Mouse (Mus musculus) layer of hippocampus, adult 11-12 months (tissue): ENCODE measurements around the gene Plxna4.

Experiments
- DNase-seq: peaks from one replicate; pipeline ENCODE4 v3.0.0; 2022; ENCODE audit warnings: low spot score

Gene Plxna4

GRCm38 (mm10) chr6:32472062-32472461 lies 115.9 kb downstream of the Plxna4 start:
- no peak for DNase-seq

GRCm38 (mm10) chr6:32471639-32472038 lies 116.4 kb downstream of the Plxna4 start:
- peak; percentile 64 for DNase-seq

GRCm38 (mm10) chr6:32469196-32469595 lies 118.8 kb downstream of the Plxna4 start:
- DNase-seq = no peak

GRCm38 (mm10) chr6:32465129-32465528 lies 122.9 kb downstream of the Plxna4 start:
- no peak for DNase-seq

- DNase-seq = no peak
Observed at GRCm38 (mm10) chr6:32464637-32465036, 123.4 kb downstream of the Plxna4 start.

GRCm38 (mm10) chr6:32464046-32464445 lies 123.9 kb downstream of the Plxna4 start:
- no peak for DNase-seq

GRCm38 (mm10) chr6:32460400-32460799 lies 127.6 kb downstream of the Plxna4 start:
- no peak for DNase-seq

- peak; percentile 49 for DNase-seq
Observed at GRCm38 (mm10) chr6:32456641-32457040, 131.4 kb downstream of the Plxna4 start.

- peak; percentile 31 for DNase-seq
Observed at GRCm38 (mm10) chr6:32451851-32452250, 136.1 kb downstream of the Plxna4 start.

- DNase-seq = no peak
Observed at GRCm38 (mm10) chr6:32449237-32449963, 138.6 kb downstream of the Plxna4 start.

GRCm38 (mm10) chr6:32448787-32449186 lies 139.2 kb downstream of the Plxna4 start:
- no peak for DNase-seq

- no peak for DNase-seq
Observed at GRCm38 (mm10) chr6:32446276-32446675, 141.7 kb downstream of the Plxna4 start.

- no peak for DNase-seq
Observed at GRCm38 (mm10) chr6:32445246-32445645, 142.7 kb downstream of the Plxna4 start.

- no peak for DNase-seq
Observed at GRCm38 (mm10) chr6:32444393-32444792, 143.6 kb downstream of the Plxna4 start.

- DNase-seq = no peak
Observed at GRCm38 (mm10) chr6:32443679-32444078, 144.3 kb downstream of the Plxna4 start.

- no peak for DNase-seq
Observed at GRCm38 (mm10) chr6:32439434-32439833, 148.6 kb downstream of the Plxna4 start.

- DNase-seq = peak; percentile 33
Observed at GRCm38 (mm10) chr6:32437219-32437618, 150.8 kb downstream of the Plxna4 start.

- DNase-seq = no peak
Observed at GRCm38 (mm10) chr6:32423124-32423523, 164.9 kb downstream of the Plxna4 start.

- no peak for DNase-seq
Observed at GRCm38 (mm10) chr6:32420610-32421009, 167.4 kb downstream of the Plxna4 start.

GRCm38 (mm10) chr6:32417351-32417750 lies 170.6 kb downstream of the Plxna4 start:
- no peak for DNase-seq

- no peak for DNase-seq
Observed at GRCm38 (mm10) chr6:32411325-32411724, 176.7 kb downstream of the Plxna4 start.

GRCm38 (mm10) chr6:32409625-32410024 lies 178.4 kb downstream of the Plxna4 start:
- no peak for DNase-seq

GRCm38 (mm10) chr6:32407574-32408185 lies 180.3 kb downstream of the Plxna4 start:
- no peak for DNase-seq
